Mouse (Mus musculus) spleen, adult 2 months (tissue): Measurements from ENCODE around the gene Ahctf1.

ENCODE experiments used
- CTCF ChIP-seq: fragments of 200-500 bp; IDR thresholded peaks from 2 replicates; pipeline ENCODE4 v1.5.1; 2011; ENCODE audit warnings: mild to moderate bottlenecking, inconsistent platforms; ENCODE audit not compliant: insufficient read depth, insufficient read length, insufficient replicate concordance; ENCODE audit errors: extremely low read depth
- POLR2A ChIP-seq: fragments of 200-500 bp; IDR thresholded peaks from 2 replicates; pipeline ENCODE4 v1.6.1; 2011; ENCODE audit warnings: low read depth, low read length, inconsistent platforms

- TF ChIP-seq CTCF = no peak
- TF ChIP-seq POLR2A = no peak
Measured at GRCm38 (mm10) chr1:179828051-179828450, 24.6 kb upstream of the Ahctf1 start.
